Mouse (Mus musculus) lung, postnatal 10 days (tissue): ENCODE data around the gene Olfr366.
"Not testable (repeated sequence)": the region's sequence is repeated elsewhere in the genome, so short reads cannot be mapped to it uniquely, and the experiment has no call there.

Experiments
- DNase-seq: peaks from one replicate; pipeline ENCODE4 v3.0.0; 2021

Gene Olfr366

GRCm38 (mm10) chr2:37211274-37211673, at the start of gene Olfr366:
TSS of gene Olfr366 (plus strand) at chr2:37211574.
- no peak for DNase-seq

GRCm38 (mm10) chr2:37187898-37188297, 23.5 kb upstream of the Olfr366 start, which contains the start of gene Olfr365:
TSS of gene Olfr365 (plus strand) at chr2:37188198.
- no peak for DNase-seq

GRCm38 (mm10) chr2:37261781-37262180, 50.4 kb downstream of the Olfr366 start:
- not testable (repeated sequence) for DNase-seq
